14 mouse cellular contexts compared by ENCODE assay signal in the genomic region with DNA sequence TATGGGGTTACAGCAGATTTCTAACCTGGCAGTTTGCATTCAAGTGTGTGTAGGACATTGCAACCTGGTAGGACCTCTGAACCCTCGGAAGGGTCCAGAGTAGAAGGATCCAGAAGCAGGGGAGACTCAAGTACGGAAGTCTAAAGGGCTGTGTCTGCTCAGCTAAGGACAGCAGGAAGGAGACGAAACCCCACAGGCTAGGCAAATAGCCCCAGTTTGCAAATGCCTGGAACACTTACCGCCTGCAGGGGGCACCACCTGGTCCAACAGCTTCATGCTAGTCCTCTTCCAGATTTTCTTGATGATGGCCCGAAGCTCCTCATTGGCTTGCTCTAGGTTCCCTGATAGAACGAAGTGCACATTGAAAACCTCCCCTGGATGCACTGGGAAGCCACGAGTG. TPM values are rescaled to one million over a fixed set of nuclear protein-coding genes. Genes with fewer than 3 reads are reported as not detected.
A peak's percentile ranks its signal among the peaks of the same experiment; 100 is the strongest.
DNase-seq lines count a peak whose midpoint lies in the region; ATAC-seq and TF ChIP-seq lines count a peak whose summit lies in the region.
"Had no signal": no experiment of that assay in that cellular context is flagged by ENCODE, and none has a peak within 500 bp of the region (broad histone marks: within the 10 kb centered on the region; RNA-seq: fewer than 3 reads in every experiment).

No protein-coding gene starts in this region.

- no peak for TF ChIP-seq EP300 in stomach, postnatal 0 days (optimal IDR thresholded peaks at IDR 0.05)

- no peaks in the 10 kb centered on the region for H3K9me3 ChIP-seq in kidney, postnatal 0 days (replicated peaks; ENCODE audit: low read length)
- H3K9me3 ChIP-seq in stomach, postnatal 0 days (ENCODE audit: control insufficient read depth, low read length), result no peaks in the 10 kb centered on the region
- H3K9me3 ChIP-seq: forebrain, embryonic 12.5 days; liver, embryonic 13.5 days had no signal

- peak; percentile 42; the same call in 1 of the 2 replicates for TF ChIP-seq CTCF in kidney, postnatal 0 days (IDR thresholded peaks at IDR 0.05; ENCODE audit: low read depth)
- peak; percentile 22; the same call in 1 of the 2 replicates for TF ChIP-seq CTCF in brain, embryonic 14.5 days (IDR thresholded peaks at IDR 0.05; ENCODE audit: borderline replicate concordance, extremely low read depth, insufficient read depth, insufficient read length)
- TF ChIP-seq CTCF in stomach, postnatal 0 days (IDR thresholded peaks at IDR 0.05; ENCODE audit: low read depth), result peak; percentile 56

- intact Hi-C loops in heart, postnatal 36 days (cut with DNase I), result no loop called here

- 77% methylated on average over 7 of the region's 7 CpGs for WGBS in kidney, postnatal 0 days
- 59% methylated on average over 7 of the region's 7 CpGs for WGBS in stomach, postnatal 0 days

- no peak for ATAC-seq in kidney, postnatal 0 days (replicated peaks; ENCODE audit: low FRiP score, low read depth)
- no peak for ATAC-seq in stomach, postnatal 0 days (ENCODE audit: low FRiP score, low TSS enrichment)
- no peak for ATAC-seq in monocyte, adult 5-6 weeks (replicated peaks; ENCODE audit: insufficient number of reproducible peaks, low FRiP score, low TSS enrichment, poor library complexity, severe bottlenecking)

- DNase-seq in kidney, postnatal 0 days (ENCODE audit: low spot score), result peak; percentile 2
- no peak for DNase-seq in kidney, adult 11 months
- peak; percentile 34 for DNase-seq in thymus, postnatal 4 days
- no peak for DNase-seq in thymus, postnatal 25 days
- DNase-seq in brain, embryonic 14.5 days (ENCODE audit: low read depth), result no peak
- no peak for DNase-seq in stomach, postnatal 0 days (ENCODE audit: low spot score)
- DNase-seq in heart, postnatal 36 days, result no peak
- DNase-seq: kidney, adult 18-20 months; layer of hippocampus, postnatal 36 days; liver, embryonic 13.5 days; midbrain, embryonic 14.5 days had no signal

- no peak for TF ChIP-seq POLR2A in brain, embryonic 14.5 days (IDR thresholded peaks at IDR 0.05; ENCODE audit: borderline replicate concordance, extremely low read depth, insufficient read depth, insufficient read length, poor library complexity, severe bottlenecking)

- no peaks in the 10 kb centered on the region for H3K36me3 ChIP-seq in kidney, postnatal 0 days (ENCODE audit: insufficient read depth, low read length)
- no peaks in the 10 kb centered on the region; the same call in 1 of the 2 replicates for H3K36me3 ChIP-seq in stomach, postnatal 0 days (ENCODE audit: control insufficient read depth, insufficient read depth, low read length)
- H3K36me3 ChIP-seq: forebrain, embryonic 12.5 days; liver, embryonic 13.5 days had no signal

- H3K4me2 ChIP-seq in kidney, postnatal 0 days (ENCODE audit: low read length), result no peak overlapping the region
- no peak overlapping the region for H3K4me2 ChIP-seq in stomach, postnatal 0 days (replicated peaks; ENCODE audit: low read depth)
- H3K4me2 ChIP-seq: forebrain, embryonic 12.5 days; heart, embryonic 11.5 days; liver, embryonic 13.5 days had no signal

- no peak overlapping the region for H3K27ac ChIP-seq in kidney, postnatal 0 days
- H3K27ac ChIP-seq in stomach, postnatal 0 days (replicated peaks), result no peak overlapping the region
- H3K27ac ChIP-seq: forebrain, embryonic 12.5 days; liver, embryonic 13.5 days had no signal

- H3K9ac ChIP-seq in kidney, postnatal 0 days (ENCODE audit: low read depth, low read length), result no peak overlapping the region
- no peak overlapping the region for H3K9ac ChIP-seq in stomach, postnatal 0 days (ENCODE audit: low read length)
- H3K9ac ChIP-seq: forebrain, embryonic 12.5 days; liver, embryonic 13.5 days had no signal

- H3K27me3 ChIP-seq in kidney, postnatal 0 days (ENCODE audit: insufficient read depth, low read length), result no peaks in the 10 kb centered on the region
- H3K27me3 ChIP-seq in stomach, postnatal 0 days (ENCODE audit: control insufficient read depth, insufficient read depth, low read length), result no peaks in the 10 kb centered on the region
- H3K27me3 ChIP-seq: forebrain, embryonic 12.5 days; liver, embryonic 13.5 days had no signal

- no peaks in the 10 kb centered on the region for H3K4me1 ChIP-seq in kidney, postnatal 0 days (replicated peaks; ENCODE audit: insufficient read depth, low read length)
- no peaks in the 10 kb centered on the region for H3K4me1 ChIP-seq in stomach, postnatal 0 days (replicated peaks; ENCODE audit: control insufficient read depth, insufficient read depth)
- H3K4me1 ChIP-seq: forebrain, embryonic 12.5 days; liver, embryonic 13.5 days had no signal

- no peak overlapping the region for H3K4me3 ChIP-seq in kidney, postnatal 0 days (replicated peaks; ENCODE audit: low read depth, low read length)
- no peak overlapping the region for H3K4me3 ChIP-seq in stomach, postnatal 0 days (ENCODE audit: low read depth, low read length)
- H3K4me3 ChIP-seq: forebrain, embryonic 12.5 days; liver, embryonic 13.5 days had no signal

RNA-seq across cellular contexts. Expression of a gene that starts 43.9 kb away (rescaled TPM):
- polyA plus RNA-seq in kidney, postnatal 0 days (2015; fragmentation: Nextera tagmentation; extraction: Ambion mirVana), result 11.1 and 13.1 TPM in 2 replicates
- polyA plus RNA-seq in brain, embryonic 14.5 days (2012; rRNA removed), result 10.5 and 11.3 TPM in 2 replicates
- 3.9 and 4.4 TPM in 2 replicates for polyA plus RNA-seq in stomach, postnatal 0 days (2015; fragmentation: Nextera tagmentation; extraction: Ambion mirVana)
- total RNA-seq in monocyte, adult 5-6 weeks (2017), result 6.3 to 15.4 TPM (median 9.3 TPM) in 3 replicates
- total RNA-seq in heart, postnatal 36 days (2021), result 1 to 10 TPM; 1.8 to 2.0 TPM

Comparison
In these comparisons a context has a peak if more than half of its experiments do, and no peak if none do; other contexts are left out.
1. DNase-seq: peak in kidney, postnatal 0 days (single experiment) and thymus, postnatal 4 days (single experiment); none in kidney, adult 11 months (single experiment), thymus, postnatal 25 days (single experiment), brain, embryonic 14.5 days (single experiment), stomach, postnatal 0 days (single experiment) and heart, postnatal 36 days (0 of 2).
2. Peak in every context shown above with its lines, with median percentiles within 50 percentile points of each other: CTCF ChIP-seq.